Mouse (Mus musculus) heart, adult 8-10 months (tissue): Measurements from ENCODE around the gene Atp6v1f. TPM values are rescaled to one million over a fixed set of nuclear protein-coding genes. Genes with fewer than 3 reads are reported as not detected.

ENCODE experiments used
- DNase-seq: peaks from one replicate; pipeline ENCODE4 v3.0.0; 2022; ENCODE audit warnings: low spot score
- total RNA-seq, 4 experiments: library from RNA; stranded (reverse); gene quantifications; 2 replicates each; pipeline ENCODE4 v1.2.4; 2022

Gene Atp6v1f
- total RNA-seq, 4 experiments from 2014 or later: 128 to 134 (median 131) TPM

DNA sequence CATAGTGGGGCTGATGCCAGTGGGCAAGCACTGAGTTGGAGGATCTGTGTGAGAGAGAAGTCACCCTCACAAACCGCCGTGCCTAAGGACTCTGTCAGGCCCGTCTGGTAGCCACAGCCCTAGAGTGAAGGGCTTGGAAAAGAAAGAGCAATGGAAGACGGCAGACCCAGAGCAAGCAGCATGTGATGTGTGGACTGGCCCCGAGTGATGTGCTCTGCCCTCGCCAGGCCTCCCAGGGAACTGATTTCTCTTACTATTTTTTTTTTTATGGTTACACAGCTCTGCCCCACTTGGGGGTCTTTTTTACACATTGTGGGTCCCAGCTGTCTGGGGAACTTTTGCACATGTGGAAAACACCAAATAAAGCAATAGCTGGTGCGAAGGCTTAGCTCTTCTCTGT lies 6.0 kb upstream of the Atp6v1f start:
- no peak for DNase-seq

DNA sequence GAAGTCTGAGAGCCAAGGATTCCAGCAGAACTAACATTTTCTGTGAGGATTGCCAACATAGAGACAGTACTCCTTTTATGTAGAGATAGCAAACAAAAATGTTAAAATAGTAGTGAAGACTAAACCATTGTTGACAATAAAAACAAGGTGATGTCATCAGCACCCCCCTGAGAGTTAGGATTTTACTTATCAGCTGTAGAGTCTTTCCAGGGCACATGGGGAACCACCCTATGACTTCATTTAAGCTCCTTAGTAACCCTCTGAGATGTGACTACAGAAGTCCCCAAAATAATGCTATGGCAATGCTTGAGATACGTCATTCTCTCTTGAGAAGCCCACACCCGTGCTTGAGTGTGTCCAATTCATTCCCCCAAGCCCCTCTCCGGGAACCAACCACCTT lies 4.1 kb upstream of the Atp6v1f start:
- DNase-seq: no peak

DNA sequence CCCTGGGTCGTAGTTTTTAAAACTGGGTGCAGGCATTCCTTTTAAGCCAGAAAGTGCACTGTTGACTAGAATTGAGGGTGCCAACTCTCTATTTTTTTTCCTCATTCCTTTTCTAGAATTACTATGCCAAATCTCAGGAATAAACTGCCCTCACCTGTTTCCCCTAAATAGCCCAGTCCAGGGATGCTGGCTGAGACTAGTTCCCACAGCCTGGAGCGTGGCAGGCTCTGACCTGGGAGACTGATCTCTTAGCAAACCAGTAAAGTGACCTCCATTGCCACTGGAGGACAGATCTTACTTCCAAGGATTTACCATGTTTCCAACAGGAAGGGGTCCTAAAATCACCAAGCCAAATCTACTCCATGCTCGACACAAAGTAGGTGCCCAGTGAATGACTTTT lies 1.3 kb downstream of the Atp6v1f start:
- DNase-seq: no peak

DNA sequence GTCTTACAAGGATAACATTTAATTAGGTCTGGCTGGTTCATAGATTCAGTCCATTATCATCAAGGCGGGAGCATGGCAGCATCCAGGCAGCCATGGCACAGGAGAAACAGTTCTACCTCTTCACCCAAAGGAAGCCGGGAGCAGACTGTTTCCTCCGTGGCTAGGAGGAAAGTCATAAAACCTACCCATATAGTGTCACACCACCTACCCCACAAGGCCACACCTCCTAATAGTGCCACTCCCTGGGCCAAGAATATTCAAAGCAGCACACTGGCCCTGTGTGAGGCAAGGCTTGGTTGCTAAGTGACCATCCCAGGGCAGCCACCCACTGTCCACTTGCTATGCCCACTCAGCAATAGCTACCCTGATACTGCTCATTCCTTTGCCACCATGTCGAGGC lies 3.6 kb downstream of the Atp6v1f start, which contains the start of gene Atp6v1fnb:
TSS of gene Atp6v1fnb (plus strand) at position 301 of the 400 bp plus-strand sequence.
- DNase-seq: no peak

DNA sequence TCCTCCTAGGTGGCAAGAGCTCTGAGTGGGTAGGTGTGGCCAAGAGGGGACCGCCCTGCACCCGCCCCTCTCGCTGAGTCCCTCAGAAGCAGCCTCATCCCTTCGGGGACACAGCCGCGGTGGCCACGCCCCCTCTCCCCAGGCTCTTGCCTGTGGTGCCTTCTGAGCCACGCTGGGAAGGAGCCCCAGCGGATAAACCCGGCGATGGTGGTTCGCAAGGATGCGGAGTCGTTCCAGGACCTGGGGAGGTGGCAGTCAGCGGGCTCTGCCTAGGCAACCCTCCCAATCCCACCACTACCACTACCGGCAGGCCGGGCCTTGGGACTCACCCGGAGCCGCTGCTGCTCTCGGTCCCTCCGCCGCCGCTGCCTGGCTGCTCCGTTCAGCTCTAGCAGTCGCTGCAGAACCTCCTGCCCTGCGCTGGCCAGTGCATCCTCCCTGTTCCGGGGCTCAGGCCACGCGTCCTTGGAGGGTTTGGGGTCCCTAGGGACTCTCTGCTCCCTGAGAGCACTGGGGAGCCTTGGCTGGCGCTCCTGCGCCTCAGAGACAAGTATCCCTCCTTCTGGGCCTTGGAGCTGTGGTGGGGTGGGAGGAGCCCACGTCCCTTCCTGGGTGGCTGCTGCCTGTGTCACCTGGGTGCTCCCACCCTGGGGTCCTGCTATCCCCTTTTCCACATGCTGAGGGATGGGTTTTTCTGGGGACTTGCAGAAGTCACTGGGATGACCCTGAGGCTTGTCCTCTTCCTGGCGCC lies 6.6 kb downstream of the Atp6v1f start:
- DNase-seq: peak; percentile 43

DNA sequence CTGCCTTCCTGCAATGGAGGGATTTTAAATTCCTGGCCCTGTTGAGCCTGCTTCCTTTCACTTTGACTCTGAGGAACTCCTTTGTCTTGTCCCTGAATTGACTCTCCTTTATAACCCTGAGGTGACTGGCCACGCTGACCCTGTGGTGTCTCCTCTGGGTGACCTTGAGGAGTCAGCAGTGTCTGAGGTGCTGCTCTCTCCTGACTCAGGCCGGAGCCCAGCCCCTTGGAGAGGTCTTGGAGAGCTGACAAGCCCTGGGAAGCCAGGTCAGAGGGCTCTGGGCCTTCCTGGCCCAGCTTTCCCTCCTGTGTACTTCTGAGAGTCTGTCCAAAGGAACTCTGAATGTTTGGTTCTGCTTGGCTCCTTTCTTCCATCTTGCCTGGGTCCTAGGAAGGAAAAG lies 7.2 kb downstream of the Atp6v1f start:
- DNase-seq: no peak

DNA sequence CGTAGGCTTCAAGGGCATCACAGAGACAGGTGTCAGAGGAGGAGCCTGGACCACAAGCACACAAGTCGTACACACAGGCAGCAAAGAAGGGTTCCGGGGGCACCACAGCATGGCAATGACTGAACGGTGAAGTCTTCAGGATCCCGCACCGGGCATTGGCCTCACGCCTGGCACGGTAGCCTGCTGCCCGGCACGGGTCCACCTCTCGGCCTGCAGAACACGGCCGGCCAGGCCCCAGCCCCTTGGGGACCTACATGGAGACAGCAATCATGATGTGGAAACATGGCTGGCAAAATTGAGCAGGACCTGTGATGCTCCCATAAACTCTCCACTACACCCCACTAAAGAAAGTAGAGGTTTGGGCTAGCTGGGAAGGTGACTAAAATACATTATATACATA lies 15.2 kb downstream of the Atp6v1f start:
- no peak for DNase-seq

DNA sequence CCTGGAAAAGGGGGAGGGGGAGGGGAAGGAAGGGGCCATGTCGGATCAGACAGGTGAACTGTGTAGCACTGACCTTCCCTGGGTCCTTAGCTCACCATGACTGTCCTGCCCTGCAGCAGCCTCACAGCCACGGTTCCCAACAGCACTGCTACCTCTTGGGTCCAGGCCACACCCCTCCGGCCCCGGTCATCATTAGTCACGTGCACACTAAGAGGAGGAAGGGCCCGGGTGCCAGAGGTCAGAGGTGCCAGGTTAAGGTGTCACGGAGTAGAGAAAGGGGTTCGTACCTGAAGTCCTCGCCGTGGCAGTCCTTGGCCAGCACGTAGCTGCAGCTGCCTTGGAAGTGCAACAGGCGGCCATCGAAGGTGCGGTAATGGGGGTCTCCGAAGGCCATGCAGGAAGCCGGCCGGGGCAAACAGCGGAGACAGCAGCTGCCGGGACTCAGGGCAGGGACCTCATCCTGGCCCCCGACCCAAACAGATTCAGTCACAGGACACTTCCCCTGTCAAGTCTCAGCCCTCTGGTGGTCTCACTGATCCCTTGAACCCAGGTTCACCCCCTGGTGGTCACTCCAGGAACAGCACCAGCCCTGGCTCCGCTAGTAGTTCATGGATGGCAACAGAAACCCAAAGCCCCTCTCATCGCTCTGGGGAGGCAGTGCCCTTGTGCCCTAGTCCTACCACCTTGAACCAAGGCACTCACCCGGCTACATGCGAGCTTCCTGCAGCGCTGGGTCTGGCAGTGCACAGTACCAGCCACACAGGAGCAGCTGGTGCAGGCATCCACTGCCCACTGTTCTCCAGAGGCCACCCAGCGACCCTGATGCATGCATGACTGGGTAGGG lies 17.4 kb downstream of the Atp6v1f start:
- no peak for DNase-seq

DNA sequence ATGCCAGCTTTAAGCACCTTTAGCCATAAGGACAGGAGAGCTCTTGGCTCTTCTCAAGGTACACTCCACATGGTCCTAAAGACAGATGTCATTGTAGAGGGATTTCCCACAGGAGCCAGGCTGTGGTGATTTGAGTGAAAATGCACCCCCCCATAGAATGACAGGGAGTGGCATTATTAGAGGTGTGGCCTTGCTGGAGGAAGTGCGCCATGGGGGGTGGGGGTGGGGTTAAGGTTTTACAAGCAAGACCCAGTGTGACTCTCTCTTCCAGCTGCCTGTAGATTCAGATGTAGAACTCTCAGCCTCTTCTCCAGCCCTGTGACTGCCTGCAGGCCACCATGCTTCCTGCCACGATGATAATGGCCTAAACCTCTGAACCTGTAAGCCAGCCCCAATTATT lies 18.4 kb downstream of the Atp6v1f start:
- no peak for DNase-seq

DNA sequence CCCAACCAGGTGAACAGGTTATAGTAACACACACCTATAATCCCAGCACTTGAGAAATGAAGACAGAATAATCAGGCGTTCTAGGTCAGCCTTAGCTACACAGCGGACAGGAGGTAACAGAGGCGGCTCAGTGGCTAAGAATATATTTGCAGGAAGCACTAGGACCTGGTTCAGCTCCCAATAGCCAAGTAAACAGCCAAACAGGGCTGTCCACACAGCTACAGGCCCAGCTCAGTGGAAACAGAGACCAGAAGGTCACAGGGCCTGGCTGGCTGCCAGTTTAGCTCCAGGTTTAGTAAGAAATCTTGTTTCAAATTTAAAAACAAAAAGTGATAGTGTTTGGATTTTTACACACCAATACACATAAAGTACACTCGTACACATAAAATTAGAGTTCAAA lies 26.6 kb downstream of the Atp6v1f start:
- DNase-seq: peak; percentile 21

DNA sequence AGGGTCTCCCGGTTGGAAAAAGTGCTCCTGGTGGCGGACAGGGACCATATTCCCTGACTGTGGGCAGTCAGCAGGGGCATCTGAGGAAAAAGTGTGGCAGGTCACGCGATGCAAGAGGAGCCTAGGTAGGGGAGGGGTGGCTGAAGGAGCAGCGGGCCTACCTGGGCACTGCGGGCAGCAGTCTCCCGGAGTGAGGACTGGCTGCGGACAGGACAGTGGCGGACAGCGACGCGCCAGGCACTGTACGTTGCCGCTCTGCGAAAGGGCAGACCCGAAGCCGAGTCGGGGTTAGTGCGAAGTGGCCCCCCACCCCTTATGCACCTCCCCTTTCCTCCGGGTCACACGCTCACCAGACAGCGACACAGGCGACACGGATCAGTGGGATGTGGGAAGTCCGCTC lies 28.8 kb downstream of the Atp6v1f start:
- DNase-seq: no peak

DNA sequence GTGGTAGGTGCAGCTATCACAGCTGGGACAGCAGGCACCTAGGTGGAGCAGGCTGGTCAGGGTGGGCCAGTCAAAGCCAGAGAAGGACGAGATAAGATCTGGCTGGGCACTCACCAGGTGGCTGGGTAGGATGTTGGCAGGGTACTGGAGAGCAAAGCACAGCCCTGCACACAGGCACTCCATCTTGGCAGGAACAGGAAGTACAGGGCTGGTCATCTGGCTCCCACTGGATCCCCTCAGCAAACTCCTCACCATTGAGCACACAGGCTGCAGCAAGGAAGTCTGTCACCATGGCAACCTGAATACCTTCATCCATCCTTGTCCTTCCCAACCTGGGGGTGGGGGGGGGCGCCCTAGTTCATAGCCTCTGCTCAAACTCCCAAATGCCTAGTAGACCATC lies 30.3 kb downstream of the Atp6v1f start:
- DNase-seq: no peak

DNA sequence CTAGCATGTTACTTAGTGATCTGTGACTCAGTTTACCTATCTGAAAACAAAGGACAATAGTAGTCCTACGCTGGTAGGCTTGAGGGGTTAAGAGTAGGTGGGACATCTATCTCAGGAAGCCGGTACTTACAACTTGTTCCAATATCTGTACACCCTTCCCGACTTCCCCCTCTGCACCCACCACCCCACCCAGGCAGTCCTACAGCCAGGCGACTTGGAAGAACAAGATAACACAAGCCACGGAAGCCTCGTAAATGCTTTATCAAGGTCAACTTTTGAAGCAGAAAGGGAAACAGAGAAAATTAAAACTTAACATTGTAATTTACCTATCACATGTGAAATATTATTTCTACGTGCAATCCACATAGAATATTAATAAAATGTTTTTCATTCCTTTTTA lies 32.7 kb downstream of the Atp6v1f start:
- DNase-seq: no peak

DNA sequence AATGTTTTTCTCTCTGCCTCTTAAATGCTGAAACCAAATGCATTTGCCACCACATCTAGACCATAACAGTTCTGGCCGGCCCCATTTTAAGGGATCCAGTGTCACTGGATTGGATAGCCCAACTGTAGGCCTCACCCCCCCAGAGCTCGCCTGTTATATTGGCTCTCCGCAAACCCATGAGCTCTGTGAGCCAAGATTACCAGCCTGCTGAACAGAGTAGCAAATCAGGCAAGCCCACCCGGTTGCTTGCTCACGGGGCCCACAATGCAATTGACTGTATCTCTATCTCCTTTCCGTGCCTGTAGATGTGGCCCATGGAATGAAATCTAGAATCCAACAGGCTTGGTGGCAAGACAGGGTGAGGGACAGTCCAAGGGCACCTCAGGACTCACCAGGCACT lies 33.3 kb downstream of the Atp6v1f start:
- DNase-seq: no peak

DNA sequence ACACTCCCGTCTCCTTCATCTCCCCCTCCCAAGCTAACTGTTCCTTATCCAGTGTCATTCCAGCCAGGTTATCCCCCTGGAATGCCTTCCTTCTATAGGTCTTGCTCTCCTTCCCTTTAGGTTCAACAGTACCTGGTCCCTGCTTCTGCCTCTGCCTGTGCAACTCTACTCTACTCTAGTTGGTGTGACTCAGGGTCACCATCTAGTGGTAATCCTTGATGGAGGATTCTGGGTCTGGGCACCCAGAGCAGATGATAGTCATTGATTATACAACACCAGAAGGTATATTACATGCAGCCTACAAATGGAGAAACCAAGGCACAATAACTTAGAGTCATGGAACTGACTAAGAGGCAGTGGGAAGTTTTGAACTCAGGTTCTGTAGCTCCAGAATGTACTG lies 34.1 kb downstream of the Atp6v1f start:
- no peak for DNase-seq

DNA sequence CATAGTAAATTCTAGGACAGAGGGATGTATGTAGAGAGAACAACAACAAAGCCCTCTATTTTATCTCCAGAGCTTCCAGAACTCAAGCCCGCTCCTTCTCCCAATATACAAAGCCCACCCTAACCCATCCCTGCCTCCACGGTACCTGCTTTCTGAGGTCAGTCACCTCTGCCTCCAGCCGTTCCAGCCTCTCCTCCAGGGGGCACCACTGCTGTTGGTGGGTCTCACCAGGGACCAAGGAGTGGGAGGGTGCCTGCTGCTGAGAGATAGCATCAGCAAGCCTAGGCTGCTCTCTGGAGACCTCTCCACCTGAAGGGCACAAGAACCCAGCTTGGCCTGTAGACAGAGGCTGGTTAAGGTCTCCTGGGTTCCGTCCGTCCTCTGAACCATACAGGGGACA lies 38.0 kb downstream of the Atp6v1f start:
- no peak for DNase-seq

DNA sequence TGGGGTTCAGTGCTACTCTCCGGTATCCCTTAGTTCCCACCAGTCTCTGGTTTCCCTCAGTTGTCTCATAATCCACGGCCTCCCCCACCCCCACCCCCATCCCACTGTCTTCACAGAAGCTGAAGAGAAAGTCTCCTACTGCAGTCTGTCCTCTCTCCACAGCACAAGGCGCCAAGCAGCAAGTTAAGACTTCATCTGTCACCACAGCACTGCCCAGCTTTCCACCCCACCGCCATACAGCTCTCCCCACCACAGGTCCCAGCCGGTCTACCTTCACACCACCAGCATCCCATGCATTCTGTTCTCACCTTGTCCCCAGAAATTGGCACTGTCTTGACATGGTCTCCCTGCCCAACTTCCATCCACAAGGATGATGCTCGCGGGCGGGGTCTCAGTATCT lies 39.3 kb downstream of the Atp6v1f start:
- no peak for DNase-seq

DNA sequence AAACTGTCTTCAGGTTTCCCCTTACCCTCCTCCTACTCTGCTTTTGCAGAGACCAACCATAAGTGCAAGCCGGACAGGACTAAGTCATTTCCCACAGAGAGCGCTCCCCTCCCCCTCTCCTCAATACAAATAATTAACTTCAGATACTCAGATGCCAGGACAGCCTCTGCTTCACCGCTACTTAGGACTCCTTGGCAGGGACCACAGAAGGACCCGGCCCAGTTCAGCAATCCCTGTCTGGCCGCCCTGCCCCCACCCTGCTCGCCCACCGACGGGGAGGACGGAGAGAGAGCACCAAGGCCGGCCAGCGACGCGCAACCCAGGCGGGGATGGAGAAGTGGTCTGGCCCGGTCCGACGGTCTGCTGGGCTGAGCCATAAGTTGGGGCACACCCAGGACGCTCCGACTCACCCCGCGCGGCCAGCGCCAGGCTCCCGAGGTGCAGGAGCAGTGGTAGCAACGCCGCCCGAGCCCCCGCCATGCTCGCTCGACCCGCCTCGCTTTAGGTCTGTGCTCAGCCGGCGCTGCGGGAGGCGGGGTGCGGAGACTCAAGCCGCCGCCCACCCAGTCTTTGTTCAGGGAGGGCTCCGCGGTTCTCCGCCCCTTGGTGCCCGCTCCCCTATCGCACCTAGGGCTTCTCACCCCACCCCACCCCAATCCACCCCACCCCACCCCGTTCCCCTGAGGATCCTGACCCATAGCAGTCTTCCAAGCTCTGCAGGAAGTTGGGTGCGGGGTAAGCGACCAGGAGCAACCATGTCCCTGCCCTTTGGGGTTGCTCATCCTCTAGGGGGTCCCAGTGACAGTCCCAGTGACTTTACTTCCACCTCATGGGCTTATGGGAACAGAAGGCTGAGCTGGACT lies 40.2 kb downstream of the Atp6v1f start, which contains the start of gene Kcp:
TSS of gene Kcp (minus strand) at position 506 of the 863 bp plus-strand sequence.
- DNase-seq: no peak

DNA sequence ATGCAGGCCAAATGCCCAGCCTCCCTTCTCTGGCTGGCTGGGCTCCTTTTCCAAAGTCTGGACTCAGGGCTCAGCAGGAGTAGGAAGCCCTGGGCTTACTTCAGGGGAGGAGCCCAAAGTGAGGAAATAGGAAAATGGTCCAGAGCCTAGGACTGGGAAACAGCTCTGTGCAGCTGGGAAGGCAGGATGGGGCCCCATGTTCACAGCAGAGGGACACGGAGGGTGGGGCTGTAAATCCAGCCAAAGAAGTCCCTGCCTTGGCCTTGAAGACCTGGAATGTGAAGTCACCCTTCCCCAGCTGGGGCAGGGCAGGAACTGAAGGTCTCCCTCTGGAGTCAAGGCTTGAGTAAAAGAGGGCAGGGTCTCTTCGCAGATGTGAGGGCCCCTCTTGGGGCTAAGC lies 41.6 kb downstream of the Atp6v1f start:
- DNase-seq: no peak

DNA sequence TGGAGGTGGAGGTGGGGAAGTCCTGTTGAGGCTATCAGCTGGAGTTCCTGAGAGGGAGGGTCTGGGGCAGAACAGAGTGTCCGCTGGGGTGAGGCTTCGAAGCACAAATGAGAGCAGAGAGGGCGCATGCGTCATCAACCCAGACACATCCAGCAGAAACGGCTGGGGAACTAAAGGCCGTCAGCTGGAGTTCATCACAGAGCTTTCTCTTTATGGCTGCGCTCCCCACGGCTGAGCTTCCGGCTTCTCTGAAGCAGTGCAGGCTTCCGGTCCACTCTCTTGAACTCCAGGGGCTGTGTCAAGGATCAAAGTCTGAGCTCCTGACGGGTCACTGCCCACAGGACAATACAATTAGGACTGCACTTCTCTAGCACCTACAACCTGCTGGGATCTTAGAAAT lies 45.8 kb downstream of the Atp6v1f start:
- no peak for DNase-seq

DNA sequence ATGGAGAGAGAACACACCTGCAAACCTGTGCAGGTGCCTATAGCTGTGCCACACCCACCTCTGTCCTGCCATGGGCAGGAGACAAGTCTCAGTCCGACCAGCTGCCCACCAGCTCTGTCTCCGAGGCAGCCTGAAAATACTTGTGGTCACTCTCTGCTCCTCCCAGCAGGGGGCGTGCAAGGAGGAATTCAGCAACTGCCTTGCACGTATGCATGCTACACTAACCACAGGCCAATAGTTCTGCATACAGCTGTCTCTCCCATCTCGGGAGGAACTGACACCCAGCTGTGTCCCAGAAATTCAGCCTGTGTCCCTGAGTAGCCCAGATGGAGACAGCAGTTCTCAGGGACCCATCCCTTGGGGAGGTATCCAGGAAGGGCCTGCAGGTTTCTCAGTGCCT lies 49.6 kb downstream of the Atp6v1f start:
- peak; percentile 68 for DNase-seq
